Mouse (Mus musculus): ENCODE results near the gene Ctsw. TPM values are rescaled to one million over a fixed set of nuclear protein-coding genes. Genes with fewer than 3 reads are reported as not detected.

Ctsw gene
- polyA plus RNA-seq, 2 experiments, result 0.25 to 0.27 TPM

GRCm38 (mm10) chr19:5512091-5513004 is 44.0 kb upstream of the Ctsw start:
- no peaks in the 10 kb centered on the region for H3K36me3 ChIP-seq (replicated peaks; ENCODE audit: control insufficient read depth, insufficient read depth, low read depth)
- H3K9me3 ChIP-seq (ENCODE audit: control insufficient read depth, low read length), result no peaks in the 10 kb centered on the region
- H3K4me3 ChIP-seq (ENCODE audit: insufficient read depth in 1 of 2, low read depth in 2 of 2, low read length in 2 of 2), result peak overlapping the region; percentile 1 to 25
- H3K27me3 ChIP-seq (ENCODE audit: control insufficient read depth, insufficient read depth, low read length), result no peaks in the 10 kb centered on the region
- DNase-seq (ENCODE audit: low read depth in 3 of 3, low spot score in 3 of 3) (no peak), ATAC-seq (ENCODE audit: insufficient read depth) (no peak)
- peak overlapping the region; percentile 99 for H3K4me2 ChIP-seq (ENCODE audit: low read depth)
- WGBS (ENCODE audit: insufficient replicate concordance), result 14% methylated on average over 12 of the region's 12 CpGs
- peak overlapping the region; percentile 1 for H3K27ac ChIP-seq
- H3K9ac ChIP-seq (replicated peaks), result peak overlapping the region; percentile 43
- peaks cover 21 to 32% of the 10 kb centered on the region in 2 experiments for H3K4me1 ChIP-seq (replicated peaks; ENCODE audit: control insufficient read depth in 2 of 2, insufficient read depth in 2 of 2, low read length in 1 of 2)
- TF ChIP-seq CTCF (IDR thresholded peaks at IDR 0.05; ENCODE audit: low read depth) (no peak), EP300 (IDR thresholded peaks at IDR 0.05; ENCODE audit: low read depth) (no peak)

DNA sequence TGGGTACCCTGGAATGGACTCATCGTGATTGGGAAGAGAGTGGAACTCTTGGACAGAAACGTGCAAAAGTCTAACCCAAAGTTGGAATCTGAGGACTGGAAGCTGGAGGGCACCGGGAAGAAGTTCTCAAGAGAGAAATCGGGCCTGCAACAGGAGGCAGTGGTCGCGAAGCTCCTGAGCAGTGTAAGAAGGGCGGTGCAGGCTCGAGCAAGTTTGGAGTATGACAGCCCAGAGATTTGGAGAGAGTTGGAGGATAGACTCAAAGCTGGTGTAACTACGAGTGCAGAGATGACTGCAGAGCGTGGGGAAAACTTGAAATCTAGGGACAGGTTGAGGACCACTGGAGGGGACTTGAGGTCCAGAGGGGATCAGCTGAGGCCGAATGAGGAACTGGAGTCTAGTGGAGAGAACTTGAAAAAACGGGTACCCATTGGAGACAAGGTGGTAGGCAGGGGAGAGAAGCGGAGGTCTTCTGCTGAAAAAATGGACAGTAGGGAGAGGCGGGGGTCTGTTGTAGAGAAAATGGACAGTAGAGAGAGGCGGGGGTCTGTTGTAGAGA is 42.8 kb upstream of the Ctsw start:
- peak overlapping the region; percentile 99 for H3K4me2 ChIP-seq (ENCODE audit: low read depth)
- no peaks in the 10 kb centered on the region for H3K27me3 ChIP-seq (ENCODE audit: control insufficient read depth, insufficient read depth, low read length)
- H3K36me3 ChIP-seq (replicated peaks; ENCODE audit: control insufficient read depth, insufficient read depth, low read depth), result no peaks in the 10 kb centered on the region
- no peak for DNase-seq (ENCODE audit: low read depth in 3 of 3, low spot score in 3 of 3)
- H3K4me3 ChIP-seq (ENCODE audit: insufficient read depth in 1 of 2, low read depth in 2 of 2, low read length in 2 of 2), result peak overlapping the region; percentile 70 to 74
- peak overlapping the region; percentile 21 for H3K27ac ChIP-seq
- H3K4me1 ChIP-seq (replicated peaks; ENCODE audit: control insufficient read depth in 2 of 2, insufficient read depth in 2 of 2, low read length in 1 of 2), result peaks cover 21 to 32% of the 10 kb centered on the region in 2 experiments
- no peak for ATAC-seq (ENCODE audit: insufficient read depth)
- 20% methylated on average over 15 of the region's 15 CpGs for WGBS (ENCODE audit: insufficient replicate concordance)
- TF ChIP-seq EP300 (IDR thresholded peaks at IDR 0.05; ENCODE audit: low read depth) (no peak), CTCF (IDR thresholded peaks at IDR 0.05; ENCODE audit: low read depth) (no peak)
- H3K9me3 ChIP-seq (ENCODE audit: control insufficient read depth, low read length), result no peaks in the 10 kb centered on the region
- H3K9ac ChIP-seq (replicated peaks), result peak overlapping the region; percentile 83

- Histone ChIP-seq H3K4me3 (ENCODE audit: insufficient read depth in 1 of 2, low read depth in 2 of 2, low read length in 2 of 2) (peak within 1 kb of the TSS; percentile 70 to 75), H3K27ac (peak within 1 kb of the TSS; percentile 74), H3K9me3 (ENCODE audit: control insufficient read depth, low read length) (no peaks in the 10 kb centered on the region), H3K9ac (replicated peaks) (peak within 1 kb of the TSS; percentile 83), H3K27me3 (ENCODE audit: control insufficient read depth, insufficient read depth, low read length) (no peaks in the 10 kb centered on the region), H3K4me1 (replicated peaks; ENCODE audit: control insufficient read depth in 2 of 2, insufficient read depth in 2 of 2, low read length in 1 of 2) (peaks cover 21 to 32% of the 10 kb centered on the region in 2 experiments), H3K4me2 (ENCODE audit: low read depth) (peak within 1 kb of the TSS; percentile 99), H3K36me3 (replicated peaks; ENCODE audit: control insufficient read depth, insufficient read depth, low read depth) (no peaks in the 10 kb centered on the region)
- peak; percentile 69 for TF ChIP-seq CTCF (IDR thresholded peaks at IDR 0.05; ENCODE audit: low read depth)
- TF ChIP-seq EP300 (IDR thresholded peaks at IDR 0.05; ENCODE audit: low read depth), result peak; percentile 61
- ATAC-seq (ENCODE audit: insufficient read depth), result peak; percentile 99
- 2% methylated on average over 47 of the region's 47 CpGs for WGBS (ENCODE audit: insufficient replicate concordance)
- peak; percentile 99 to 100 (median 100) for DNase-seq (ENCODE audit: low read depth in 3 of 3, low spot score in 3 of 3)
Observed at GRCm38 (mm10) chr19:5510031-5511026, 42.0 kb upstream of the Ctsw start, which contains the start of gene Snx32. Gene Snx32 (minus strand): TSS chr19:5510538.

GRCm38 (mm10) chr19:5503687-5504086 is 35.4 kb upstream of the Ctsw start, which contains the start of gene 1700020D05Rik:
Gene 1700020D05Rik (minus strand): TSS chr19:5503787.
- Histone ChIP-seq H3K4me2 (ENCODE audit: low read depth) (no peak within 1 kb of the TSS), H3K27ac (no peak within 1 kb of the TSS), H3K27me3 (ENCODE audit: control insufficient read depth, insufficient read depth, low read length) (no peaks in the 10 kb centered on the region), H3K36me3 (replicated peaks; ENCODE audit: control insufficient read depth, insufficient read depth, low read depth) (no peaks in the 10 kb centered on the region), H3K9ac (replicated peaks) (no peak within 1 kb of the TSS), H3K4me3 (ENCODE audit: insufficient read depth in 1 of 2, low read depth in 2 of 2, low read length in 2 of 2) (no peak within 1 kb of the TSS), H3K4me1 (replicated peaks; ENCODE audit: control insufficient read depth in 2 of 2, insufficient read depth in 2 of 2, low read length in 1 of 2) (no peaks in the 10 kb centered on the region), H3K9me3 (ENCODE audit: control insufficient read depth, low read length) (no peaks in the 10 kb centered on the region)
- DNase-seq (ENCODE audit: low read depth in 3 of 3, low spot score in 3 of 3) (no peak), ATAC-seq (ENCODE audit: insufficient read depth) (no peak)
- 66% methylated on average over 17 of the region's 17 CpGs for WGBS (ENCODE audit: insufficient replicate concordance)
- TF ChIP-seq CTCF (IDR thresholded peaks at IDR 0.05; ENCODE audit: low read depth) (no peak), EP300 (IDR thresholded peaks at IDR 0.05; ENCODE audit: low read depth) (no peak)
